Mouse (Mus musculus): ENCODE data around the gene Pi4k2a.

- TF ChIP-seq POLR2A (IDR thresholded peaks at IDR 0.05; ENCODE audit: borderline replicate concordance, control insufficient read depth, low read depth, low read length) (no peak), CTCF (IDR thresholded peaks at IDR 0.05; ENCODE audit: control insufficient read depth, insufficient read depth, low read length) (no peak)
Measured at GRCm38 (mm10) chr19:42158246-42159017, 68.2 kb downstream of the Pi4k2a start.
